Mouse (Mus musculus) thymus, adult 2 months (tissue): Measurements from ENCODE around the gene Tpo.

Experiments
- CTCF ChIP-seq: fragments of 200-500 bp; IDR thresholded peaks from 2 replicates; pipeline ENCODE4 v1.5.1; 2012; ENCODE audit warnings: mild to moderate bottlenecking, control low read depth, low read length, moderate library complexity, borderline replicate concordance; ENCODE audit not compliant: control insufficient read depth, poor library complexity, insufficient read depth; ENCODE audit errors: extremely low read depth
- POLR2A ChIP-seq: fragments of 200-500 bp; IDR thresholded peaks from 2 replicates; pipeline ENCODE4 v1.6.1; 2012; ENCODE audit warnings: mild to moderate bottlenecking, low read length, control low read depth, moderate library complexity; ENCODE audit not compliant: control insufficient read depth, poor library complexity, insufficient read depth; ENCODE audit errors: extremely low read depth

DNA sequence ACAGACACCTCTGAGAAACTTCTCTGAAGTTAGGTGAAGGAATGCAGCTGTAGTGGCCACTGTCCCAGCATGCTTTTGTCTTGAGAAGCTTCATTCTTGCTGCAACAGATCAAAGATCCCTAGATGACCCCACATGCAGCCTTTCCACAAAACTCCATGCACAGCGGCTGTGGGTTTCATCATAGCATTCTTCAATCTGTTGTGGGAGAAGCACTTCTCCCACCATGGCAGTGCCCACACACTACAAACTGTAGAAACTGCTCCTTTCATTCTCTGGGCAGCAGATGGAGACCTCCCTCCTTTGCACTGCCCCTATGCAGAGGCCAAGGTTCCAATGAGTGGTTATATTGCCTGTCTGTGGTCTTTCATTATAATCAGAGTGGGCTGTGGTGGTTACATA is 103.3 kb downstream of the Tpo start:
- no peak for TF ChIP-seq POLR2A
- no peak for TF ChIP-seq CTCF
